Mouse (Mus musculus) T-cell, adult 66 days (primary cell): Measurements from ENCODE around the gene Gm128. TPM values are rescaled to one million over a fixed set of nuclear protein-coding genes. Genes with fewer than 3 reads are reported as not detected.

ENCODE experiments used
- total RNA-seq, 2 experiments: library from RNA; stranded (reverse); gene quantifications; 3 replicates in 1 of 2; 4 replicates in 1 of 2; pipeline ENCODE4 v1.2.4; 2023

Gene Gm128
- total RNA-seq: not detected

DNA sequence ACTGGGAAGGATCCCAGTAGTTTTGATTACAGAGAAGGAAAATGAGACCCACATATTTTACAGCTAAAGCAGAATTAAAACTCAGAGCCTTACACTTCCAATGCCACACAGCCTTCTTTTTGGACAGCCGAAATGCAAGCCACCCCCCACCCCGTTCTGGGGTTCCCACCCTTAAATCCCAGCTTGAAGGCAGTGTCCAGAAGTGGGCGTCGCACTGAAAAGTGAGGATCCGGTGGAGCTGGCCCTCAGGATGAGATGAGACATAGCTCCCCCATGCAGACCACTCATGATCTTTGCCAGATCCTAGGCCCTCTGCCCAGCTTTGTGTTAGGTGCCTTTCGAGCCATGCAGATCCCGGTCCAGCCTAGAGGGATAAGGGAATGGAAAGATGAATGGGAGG is at the start of gene Gm128:
Gene Gm128, minus strand, starts transcription at position 101 of the 400 bp plus-strand sequence.

DNA sequence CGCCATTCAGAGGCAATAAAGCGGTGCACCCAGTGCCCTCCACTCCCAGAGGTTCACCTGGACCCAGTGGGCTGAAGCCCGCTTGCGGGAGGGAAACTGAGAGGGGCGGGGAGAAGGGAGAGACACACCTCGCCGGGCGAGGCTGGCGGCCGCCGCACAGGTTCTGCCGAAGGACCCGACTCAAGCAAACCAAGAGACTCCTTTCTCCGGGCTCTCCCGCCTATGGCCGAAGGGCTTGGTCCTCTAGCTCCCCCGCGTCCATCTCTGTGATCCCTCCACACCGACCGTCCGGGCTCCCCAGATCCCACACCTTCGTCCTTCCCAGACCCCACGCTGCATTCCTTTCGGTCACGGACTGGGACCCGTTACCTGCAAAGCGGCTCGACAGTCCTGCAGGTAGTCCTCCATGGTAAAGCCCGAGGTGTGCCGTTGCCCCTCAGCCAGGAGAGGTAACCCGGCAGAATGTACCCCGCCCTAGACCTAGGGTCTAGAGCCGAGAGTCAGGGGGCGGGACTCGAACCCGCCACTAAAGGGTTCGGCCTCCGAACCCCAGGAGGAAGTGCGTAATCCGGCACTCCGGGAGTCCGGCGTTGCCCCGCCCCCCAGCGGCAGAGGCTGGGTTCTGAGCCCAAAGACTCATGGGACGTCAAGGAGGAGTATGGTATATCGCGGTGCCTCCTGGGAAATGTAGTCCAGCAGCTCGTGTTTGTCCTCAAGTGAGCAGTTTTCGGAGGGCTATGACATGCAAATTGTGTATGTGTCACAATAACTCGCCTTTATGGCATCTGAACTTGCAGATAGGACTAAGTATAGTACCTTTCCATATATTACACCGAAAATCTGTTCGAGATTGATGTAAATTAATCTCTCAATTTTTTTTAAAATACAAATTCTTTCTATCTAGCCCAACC is 40.1 kb upstream of the Gm128 start, which contains the start of the genes Mindy1 and Prune1:
Gene Mindy1, plus strand, starts transcription at position 130 of the 911 bp plus-strand sequence.
Gene Prune1, minus strand, starts transcription at position 861 of the 911 bp plus-strand sequence.

DNA sequence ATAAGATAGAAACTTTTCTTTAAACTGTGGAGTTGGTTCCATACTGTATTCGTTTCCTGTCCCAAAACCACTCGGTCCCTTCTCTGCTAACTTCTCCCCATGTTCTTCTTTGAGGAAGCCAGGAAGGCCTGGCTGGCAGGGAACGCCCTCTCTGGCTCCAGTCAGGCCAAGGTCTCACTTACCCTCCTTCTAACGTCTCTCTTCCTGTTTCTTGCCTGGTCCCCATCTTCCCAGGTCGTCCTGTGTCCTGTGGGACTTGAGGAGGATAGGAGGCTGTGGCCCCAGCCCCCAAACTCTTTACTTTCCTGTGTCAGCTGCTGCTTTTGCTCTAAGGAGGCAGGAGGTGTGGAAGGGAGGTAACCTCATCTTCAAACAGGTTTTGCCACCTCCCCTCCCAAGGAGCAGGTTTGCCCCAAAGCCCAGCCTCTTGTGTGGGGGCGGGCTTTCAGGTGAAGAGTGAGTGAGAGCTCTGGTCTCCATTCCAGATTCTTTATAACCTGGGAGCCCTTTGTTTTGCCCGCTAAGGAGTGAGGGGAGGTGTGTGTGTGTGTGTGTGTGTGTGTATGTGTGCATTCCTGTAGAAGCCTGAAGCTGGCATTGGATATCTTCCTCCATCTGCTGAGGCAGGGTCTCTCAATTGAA is 9.5 kb upstream of the Gm128 start, which contains the start of gene Bnipl:
Gene Bnipl, minus strand, starts transcription at position 411 of the 642 bp plus-strand sequence.

DNA sequence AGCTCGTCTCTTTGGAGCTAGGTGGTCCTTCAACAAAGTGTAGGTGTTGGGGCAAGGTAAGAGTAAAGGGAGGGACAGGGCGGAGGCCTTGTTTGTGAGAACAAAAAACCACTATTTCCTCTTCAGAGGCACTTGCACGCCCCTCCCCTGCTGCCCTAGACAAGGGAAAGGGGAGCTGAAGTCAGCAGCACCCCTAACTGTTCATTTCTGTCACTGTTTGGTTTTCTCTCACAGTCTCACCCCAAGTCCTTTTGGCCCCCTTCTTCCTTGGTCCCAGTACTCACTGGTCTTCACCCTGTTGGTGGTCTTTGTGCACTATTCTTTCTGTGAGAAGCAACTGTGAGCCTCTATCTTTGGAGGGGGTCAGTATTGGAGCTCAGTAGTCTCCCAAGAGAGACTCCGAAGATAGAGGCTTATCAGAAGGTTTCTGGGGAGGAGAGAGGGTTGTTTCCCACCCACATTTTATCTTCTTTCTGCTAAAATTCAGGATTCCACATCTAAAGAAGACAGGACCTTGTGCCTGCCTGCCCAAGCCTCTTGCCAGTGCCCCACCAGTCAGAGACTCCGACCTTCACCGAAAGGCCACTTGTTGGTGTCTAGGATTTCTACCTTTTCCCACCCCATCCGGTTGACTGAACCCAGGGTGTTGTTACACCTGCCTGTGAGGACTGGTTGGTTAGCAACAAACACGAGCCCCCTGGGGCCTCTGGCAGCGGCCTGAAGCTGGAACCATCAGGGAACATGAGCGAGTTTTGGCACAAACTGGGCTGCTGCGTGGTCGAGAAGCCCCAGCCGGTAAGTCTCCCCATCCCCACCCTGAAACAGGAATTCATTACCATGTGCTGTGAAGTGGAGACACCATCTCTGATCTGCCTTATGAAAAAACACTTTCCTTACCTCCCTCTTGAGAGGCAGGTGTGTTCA is 9.8 kb downstream of the Gm128 start, which contains the start of gene Mllt11:
Gene Mllt11, minus strand, starts transcription at position 874 of the 924 bp plus-strand sequence.

DNA sequence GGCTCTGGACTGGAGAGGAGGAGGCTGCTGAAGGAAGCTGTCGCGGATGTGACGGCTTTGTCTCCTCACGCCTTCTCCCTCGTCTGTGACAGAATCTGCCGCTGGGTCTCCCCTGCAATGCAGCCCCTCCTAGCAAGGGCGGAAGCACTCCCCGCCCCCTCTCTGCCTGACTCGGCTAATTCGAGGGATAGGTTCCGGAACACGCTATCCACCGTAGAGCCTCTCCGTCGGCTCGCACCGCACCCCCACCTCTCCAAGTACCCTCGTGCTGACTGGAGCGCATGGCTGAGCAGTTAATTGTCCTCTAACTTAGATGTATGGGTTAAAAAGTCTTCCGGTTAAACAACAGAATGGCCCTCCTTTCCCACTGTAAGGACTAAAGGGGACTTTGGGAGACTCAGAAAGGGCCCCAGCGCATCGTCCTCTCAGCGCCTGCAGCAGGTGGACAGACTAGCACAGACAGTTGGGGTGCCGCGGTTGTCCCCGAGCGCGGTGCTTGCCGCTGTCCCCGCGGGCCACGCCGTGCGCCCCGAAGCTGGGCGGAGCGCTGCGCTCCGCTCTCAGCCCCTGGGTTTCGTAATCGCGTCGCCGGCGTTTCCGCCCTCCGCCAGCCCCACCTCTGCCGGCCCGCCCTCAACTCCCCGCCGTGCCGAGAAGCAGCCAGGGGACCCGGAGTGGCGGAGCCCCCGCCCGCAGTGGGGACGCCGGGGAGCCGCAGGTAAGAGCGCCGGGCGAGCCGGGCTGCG is 13.1 kb downstream of the Gm128 start, which contains the start of gene Cdc42se1:
Gene Cdc42se1, plus strand, starts transcription at position 585 of the 746 bp plus-strand sequence.

DNA sequence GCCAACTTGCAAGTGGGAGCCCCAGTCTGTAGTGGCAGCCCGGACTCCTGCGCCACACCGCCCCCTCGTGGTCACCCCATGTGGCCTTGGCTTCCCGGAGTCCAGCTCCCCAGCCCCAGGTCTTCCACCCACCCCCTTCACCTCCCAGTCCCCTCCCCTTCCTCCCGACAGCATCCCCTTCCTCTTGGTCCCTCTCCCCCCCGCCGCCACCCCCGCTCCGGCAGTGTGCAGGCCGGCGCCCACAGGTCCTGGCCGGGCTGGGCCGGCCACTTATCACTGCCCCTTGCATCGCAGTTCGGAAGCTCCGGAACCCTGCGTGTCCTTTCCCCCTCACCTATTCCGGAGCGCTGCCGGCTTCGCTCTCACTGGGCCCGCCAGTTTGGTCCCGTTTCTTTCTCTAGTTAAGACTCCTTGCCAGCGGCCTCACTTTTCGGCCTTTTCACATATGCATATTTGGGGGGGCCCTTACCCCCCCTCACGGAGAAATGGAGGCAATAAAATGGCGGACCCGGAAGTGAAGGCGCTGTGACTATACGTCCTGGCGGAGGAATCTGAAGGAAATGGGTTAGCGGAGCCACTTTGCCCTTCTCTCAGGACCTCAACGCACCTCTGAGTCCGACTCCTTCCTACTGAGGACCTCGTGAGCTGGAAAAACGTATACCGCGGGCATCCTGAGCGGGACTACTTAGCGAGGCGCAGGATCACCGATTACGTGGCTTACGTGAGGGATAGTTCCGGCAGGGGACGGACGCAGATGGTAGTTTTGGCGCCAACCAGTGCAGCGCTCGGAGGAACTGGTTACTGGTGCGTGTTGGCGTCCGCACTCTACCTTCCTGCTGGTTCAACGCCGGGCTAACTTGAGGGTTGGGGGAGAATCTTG is 23.9 kb downstream of the Gm128 start, which contains the start of gene Gabpb2:
Gene Gabpb2, minus strand, starts transcription at position 662 of the 880 bp plus-strand sequence.

Other genes starting within 250 kb of the Gm128 start
- 10 to 100 TPM; 52.6 to 67.5 TPM for gene Zfp687, start 226.2 kb downstream of the Gm128 start, total RNA-seq
- gene Psmd4, start 199.0 kb downstream of the Gm128 start, total RNA-seq: 100 to 1,000 TPM; 129 to 138 TPM
- gene Pip5k1a, start 134.7 kb downstream of the Gm128 start, total RNA-seq: 10 to 100 TPM; 50.7 to 51.1 TPM
- gene Vps72, start 130.6 kb downstream of the Gm128 start, total RNA-seq: 10 to 100 TPM; 52.0 to 60.6 TPM
- 1 to 10 TPM; 1.8 to 2.5 TPM for gene Tmod4, start 117.1 kb downstream of the Gm128 start, total RNA-seq
- 10 to 100 TPM; 73.5 to 75.0 TPM for gene Scnm1, start 107.6 kb downstream of the Gm128 start, total RNA-seq
- 1 to 10 TPM; 4.9 to 6.6 TPM for gene Lysmd1, start 107.5 kb downstream of the Gm128 start, total RNA-seq
- gene Tnfaip8l2, start 99.2 kb downstream of the Gm128 start, total RNA-seq: 10 to 100 TPM; 72.2 to 80.0 TPM
- gene Sema6c, start 81.1 kb downstream of the Gm128 start, total RNA-seq: 1 to 10 TPM; 3.1 to 5.3 TPM
- 10 to 100 TPM; 73.2 to 77.2 TPM for gene Gabpb2, start 23.7 kb downstream of the Gm128 start, total RNA-seq
- gene Cdc42se1, start 12.9 kb downstream of the Gm128 start, total RNA-seq: 100 to 1,000 TPM; 269 to 294 TPM
- gene Mllt11, start 9.4 kb downstream of the Gm128 start, total RNA-seq: 1 to 10 TPM; 9.8 TPM
- 1 to 10 TPM in 1 of 2 experiments, not detected in 1; 1.0 TPM for gene Bnipl, start 9.6 kb upstream of the Gm128 start, total RNA-seq
- 10 to 100 TPM; 14.8 to 17.9 TPM for gene Mindy1, start 39.7 kb upstream of the Gm128 start, total RNA-seq
- 1 to 10 TPM; 8.6 to 9.1 TPM for gene Prune1, start 40.5 kb upstream of the Gm128 start, total RNA-seq
- gene Anxa9, start 65.6 kb upstream of the Gm128 start, total RNA-seq: under 1 TPM; 0.38 to 0.71 TPM
- 100 to 1,000 TPM; 116 to 124 TPM for gene Cers2, start 73.2 kb upstream of the Gm128 start, total RNA-seq
- gene Setdb1, start 115.6 kb upstream of the Gm128 start, total RNA-seq: 10 to 100 TPM; 39.7 to 40.6 TPM
- not detected for gene 4930558C23Rik, start 161.2 kb upstream of the Gm128 start, total RNA-seq
- 10 to 100 TPM; 65.3 to 77.8 TPM for gene Arnt, start 192.8 kb upstream of the Gm128 start, total RNA-seq